Mouse (Mus musculus) monocyte, adult 2 months (primary cell): ENCODE data around the gene Spata2.

Experiments
- DNase-seq, 2 experiments: peaks; one replicate each; pipeline ENCODE4 v3.0.0; 2022; ENCODE audit warnings: low spot score in 2 of 2, low read depth in 1 of 2

The Spata2 gene

GRCm38 (mm10) chr2:167449331-167450275 lies 43.1 kb downstream of the Spata2 start:
- no peak for DNase-seq

DNA sequence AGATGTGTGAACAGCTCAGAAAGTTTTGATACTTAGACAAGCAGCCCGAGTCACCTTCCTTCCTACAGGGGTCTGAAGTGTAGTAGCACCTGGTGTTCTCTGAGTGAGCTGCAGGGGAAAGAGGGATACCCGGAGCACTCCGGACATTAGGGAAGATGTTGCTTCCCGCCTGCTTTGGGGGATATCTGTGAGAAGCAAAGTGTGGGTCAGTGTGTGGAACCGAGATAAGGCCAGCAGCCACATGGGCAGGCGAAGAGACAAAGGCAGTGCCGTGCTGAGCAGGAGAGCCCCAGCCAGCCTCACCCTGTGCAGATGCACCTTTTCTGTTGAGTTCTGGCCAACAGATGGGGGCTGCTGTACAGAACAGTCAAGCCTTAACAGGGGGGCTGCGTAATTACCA lies 45.1 kb downstream of the Spata2 start:
- no peak for DNase-seq

DNA sequence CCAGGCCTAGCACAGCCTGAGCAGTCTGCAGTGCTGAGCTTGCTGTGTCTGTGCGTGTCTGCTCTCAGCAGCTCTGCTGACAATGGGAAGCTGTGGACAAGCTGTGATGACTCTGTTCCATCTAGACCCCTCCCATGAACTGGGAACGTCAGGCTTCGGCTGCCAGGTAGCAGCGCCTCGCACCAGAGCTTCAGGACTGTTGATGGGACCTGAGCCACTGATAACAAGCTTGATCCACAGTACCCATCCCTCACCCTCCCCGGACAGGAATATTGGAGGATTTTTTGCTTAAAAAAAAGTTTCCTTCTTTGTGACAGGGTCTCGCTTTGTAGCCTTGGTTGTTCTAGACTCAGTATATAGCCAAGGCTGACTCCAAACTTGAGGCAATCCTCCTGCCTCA lies 45.5 kb downstream of the Spata2 start:
- no peak for DNase-seq

- DNase-seq, result no peak
Measured at GRCm38 (mm10) chr2:167445911-167446780, 46.5 kb downstream of the Spata2 start.

DNA sequence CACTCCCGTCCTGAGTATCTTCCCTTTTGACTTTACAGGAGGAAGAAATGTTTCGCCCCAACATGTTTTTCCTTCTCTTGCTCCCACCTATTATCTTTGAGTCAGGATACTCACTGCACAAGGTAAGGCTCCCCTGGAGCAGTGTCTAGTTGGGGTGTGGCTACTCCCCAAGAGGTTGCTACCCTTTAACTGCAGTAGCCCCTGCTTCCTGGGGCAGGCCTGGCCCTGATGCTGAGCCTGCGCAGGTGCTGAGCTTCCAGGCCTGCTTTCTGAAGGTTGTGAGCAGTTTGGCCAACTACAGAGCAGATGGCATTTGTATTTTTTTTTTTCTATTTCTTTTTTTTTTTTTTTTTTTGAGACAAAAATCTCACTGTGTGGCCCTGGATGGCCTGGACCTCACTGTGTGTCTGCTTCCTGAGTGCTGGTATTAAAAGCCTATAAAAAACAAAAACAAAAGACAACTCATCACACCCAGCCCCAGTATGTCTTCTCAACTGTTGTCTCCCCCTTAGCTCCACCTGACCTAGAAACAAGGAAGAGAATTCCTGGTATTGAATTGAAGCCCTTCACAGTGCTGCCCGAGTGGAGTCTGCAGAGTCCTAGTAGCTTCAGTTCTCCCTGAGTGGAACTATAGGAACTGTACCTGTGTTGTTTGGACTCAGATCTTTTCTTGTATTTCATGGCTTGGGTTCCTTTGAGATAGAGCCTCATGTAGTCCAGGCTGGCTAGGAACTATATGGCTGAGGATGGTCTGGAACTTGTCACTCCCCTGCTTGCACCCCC lies 49.1 kb downstream of the Spata2 start:
- no peak for DNase-seq

DNA sequence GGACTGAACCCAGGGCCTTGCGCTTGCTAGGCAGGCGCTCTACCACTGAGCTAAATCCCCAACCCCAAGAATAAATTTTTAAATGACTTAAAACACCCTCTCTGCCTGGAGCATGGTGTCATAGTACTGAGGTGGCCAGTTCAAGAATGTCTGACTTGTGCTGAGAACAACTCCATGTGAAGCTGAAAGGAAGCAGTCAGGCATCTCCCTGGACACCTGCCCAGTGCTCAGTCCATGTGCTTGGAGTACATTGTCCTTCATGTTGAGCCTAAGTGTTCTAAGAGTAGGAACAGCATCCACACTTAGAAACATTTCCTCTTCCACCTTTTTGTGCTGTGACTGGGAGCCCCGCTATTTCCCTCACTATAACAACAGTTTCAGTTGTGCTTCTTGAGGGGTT lies 53.3 kb downstream of the Spata2 start:
- no peak for DNase-seq

DNA sequence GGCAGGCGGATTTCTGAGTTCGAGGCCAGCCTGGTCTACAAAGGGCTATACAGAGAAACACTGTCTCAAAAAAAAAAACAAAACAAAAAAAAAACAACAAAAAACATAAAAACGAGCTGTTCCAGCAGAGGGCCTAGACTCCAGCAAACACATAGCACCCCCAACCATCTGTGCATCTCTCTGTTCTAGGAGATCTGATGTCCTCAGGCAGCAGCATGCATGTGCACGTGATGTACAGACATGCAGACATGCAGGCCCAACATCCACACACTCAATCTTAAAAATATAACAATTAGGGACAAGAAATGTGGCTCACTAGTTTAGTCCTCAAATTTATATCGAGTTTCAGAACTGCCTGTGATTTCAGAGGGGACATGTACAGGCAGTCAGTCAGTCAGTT lies 56.3 kb downstream of the Spata2 start:
- DNase-seq, result no peak

DNA sequence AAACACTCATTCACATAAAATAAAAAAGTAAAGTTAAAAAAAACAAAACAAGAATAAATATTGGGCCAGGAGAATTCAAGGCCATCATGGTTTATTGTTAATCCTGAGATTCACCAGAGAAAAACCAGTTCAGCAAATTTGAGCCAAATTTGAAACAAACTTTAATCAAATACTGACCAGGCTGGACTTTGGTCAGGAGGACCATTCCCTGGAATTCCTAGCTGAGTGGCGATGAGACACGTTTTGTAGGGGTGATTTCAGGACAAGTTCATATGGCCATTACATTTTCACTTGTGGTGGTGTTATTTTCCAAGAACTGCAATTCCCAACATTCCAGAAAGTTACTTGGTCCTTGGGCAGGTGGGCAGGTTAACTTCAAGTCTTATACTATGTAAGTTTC lies 57.1 kb downstream of the Spata2 start:
- DNase-seq, result no peak

GRCm38 (mm10) chr2:167434570-167434969 lies 58.1 kb downstream of the Spata2 start:
- DNase-seq, result no peak

- DNase-seq, result no peak
Measured at GRCm38 (mm10) chr2:167431418-167431776, 61.3 kb downstream of the Spata2 start.
